Mouse (Mus musculus) bone marrow, adult 2 months (tissue): Measurements from ENCODE around the gene Pxdc1.

Source experiments
- CTCF ChIP-seq: fragments of 200-500 bp; IDR thresholded peaks from 2 replicates; pipeline ENCODE4 v1.5.1; 2011; ENCODE audit warnings: low read length, control low read depth; ENCODE audit not compliant: control insufficient read depth, insufficient read depth
- POLR2A ChIP-seq: fragments of 200-500 bp; IDR thresholded peaks from 2 replicates; pipeline ENCODE4 v1.6.1; 2011; ENCODE audit warnings: low read depth, mild to moderate bottlenecking, control low read depth, low read length, borderline replicate concordance; ENCODE audit not compliant: control insufficient read depth

DNA sequence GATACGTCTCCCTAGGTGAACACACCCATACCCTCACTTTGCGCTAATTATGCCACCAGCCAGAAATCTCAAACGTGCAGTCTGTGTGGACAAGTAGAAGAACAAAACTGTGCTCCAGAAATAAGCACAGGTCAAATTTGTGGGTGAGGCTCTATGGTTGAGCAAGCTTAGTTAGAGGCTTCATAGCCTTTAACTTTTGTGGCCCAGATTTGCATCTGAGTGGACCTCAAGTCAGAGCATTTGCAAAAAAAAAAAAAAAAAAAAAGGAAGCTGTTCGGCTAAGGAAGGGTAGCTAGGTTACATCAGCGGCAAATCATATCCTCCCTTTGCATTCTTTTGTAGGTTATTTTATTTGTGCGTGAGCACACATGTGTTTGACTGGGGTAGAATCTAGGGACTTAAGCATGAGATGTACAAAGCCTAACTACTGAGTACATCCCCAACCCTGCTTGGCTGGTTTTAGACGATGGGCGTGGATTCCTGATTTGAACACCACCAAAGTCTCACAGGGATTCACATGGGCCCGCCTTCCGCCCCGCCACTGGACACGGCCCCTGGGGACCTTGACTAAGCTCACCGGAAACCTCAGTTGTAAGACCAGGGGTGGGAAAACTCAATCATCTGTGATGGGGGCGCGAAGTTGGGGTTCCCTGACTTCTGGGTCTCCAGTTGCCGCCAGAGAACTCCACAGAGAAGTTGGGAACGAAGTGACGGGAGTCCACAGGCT lies 30.6 kb upstream of the Pxdc1 start:
- TF ChIP-seq CTCF (no peak), POLR2A (no peak)
